Mouse (Mus musculus) embryonic facial prominence, embryonic 13.5 days (tissue): ENCODE data around the gene Lyz1. TPM values are rescaled to one million over a fixed set of nuclear protein-coding genes. Genes with fewer than 3 reads are reported as not detected.
A peak's percentile ranks its signal among the peaks of the same experiment; 100 is the strongest.

ENCODE experiments used
- ATAC-seq: fragments of 200-750 bp; cut with Nextera tagmentation; 2 replicates; pipeline ENCODE4 v1.8.0; 2017; ENCODE audit warnings: low read depth; ENCODE audit not compliant: insufficient number of reproducible peaks, insufficient read depth, low FRiP score, low TSS enrichment
- H3K27ac ChIP-seq: fragments of 300-500 bp; sonication (generic); 2 replicates; pipeline ENCODE4 v1.5.1; 2015; ENCODE audit warnings: moderate library complexity, mild to moderate bottlenecking, inconsistent platforms
- H3K27me3 ChIP-seq: fragments of 300-500 bp; sonication (generic); 2 replicates; pipeline ENCODE4 v1.6.1; 2015; ENCODE audit warnings: mild to moderate bottlenecking, inconsistent platforms
- H3K36me3 ChIP-seq: fragments of 300-500 bp; sonication (generic); 2 replicates; pipeline ENCODE4 v1.6.1; 2015; ENCODE audit warnings: mild to moderate bottlenecking, inconsistent platforms
- H3K4me1 ChIP-seq: fragments of 300-500 bp; sonication (generic); 2 replicates; pipeline ENCODE4 v1.6.1; 2015; ENCODE audit warnings: inconsistent platforms
- H3K4me2 ChIP-seq: fragments of 300-500 bp; sonication (generic); 2 replicates; pipeline ENCODE4 v1.6.1; 2015; ENCODE audit warnings: moderate library complexity, mild to moderate bottlenecking, inconsistent platforms
- H3K4me3 ChIP-seq: fragments of 300-500 bp; sonication (generic); 2 replicates; pipeline ENCODE4 v1.5.1; 2015; ENCODE audit warnings: mild to moderate bottlenecking, inconsistent platforms
- H3K9ac ChIP-seq: fragments of 300-500 bp; sonication (generic); 2 replicates; pipeline ENCODE4 v1.6.1; 2015; ENCODE audit warnings: mild to moderate bottlenecking, inconsistent platforms
- H3K9me3 ChIP-seq: fragments of 300-500 bp; sonication (generic); 2 replicates; pipeline ENCODE4 v1.6.1; 2016; ENCODE audit warnings: inconsistent platforms
- WGBS: fragments of 180-500 bp; shearing (Covaris S2); methylation state at CpG from one replicate; pipeline ENCODE4 v1.1.7; 2015; ENCODE audit warnings: mixed read lengths; 5-methylcytosine and 5-hydroxymethylcytosine counted together
- polyA plus RNA-seq: library from polyadenylated mRNA; unstranded; fragments of >200 nt; fragmentation: Nextera tagmentation; extraction: Ambion mirVana; gene quantifications from 2 replicates; pipeline ENCODE4 v1.2.1, GENCODE M21; 2015

Gene Lyz1
- 0.70 TPM in 1 of 2 replicates, not detected in the other for polyA plus RNA-seq

- H3K27me3 ChIP-seq: no peaks in the 10 kb centered on the region
- H3K9me3 ChIP-seq: no peaks in the 10 kb centered on the region
- H3K9ac ChIP-seq: no peak within 1 kb of the TSS
- 80% methylated on average over 5 of the region's 5 CpGs for WGBS
- no peaks in the 10 kb centered on the region for H3K4me1 ChIP-seq
- no peaks in the 10 kb centered on the region for H3K36me3 ChIP-seq
- no peak for ATAC-seq
- H3K27ac ChIP-seq: no peak within 1 kb of the TSS
- no peak within 1 kb of the TSS for H3K4me2 ChIP-seq
- no peak within 1 kb of the TSS for H3K4me3 ChIP-seq
Observed at GRCm38 (mm10) chr10:117292671-117293070, at the start of gene Lyz1. Lyz1 (minus strand) TSS chr10:117292868.

- no peak overlapping the region for H3K4me2 ChIP-seq
- H3K27me3 ChIP-seq: no peaks in the 10 kb centered on the region
- no peak overlapping the region for H3K9ac ChIP-seq
- ATAC-seq: no peak
- 0 out of 2 replicates have a peak, but pooled peaks cover 6% of the 10 kb centered on the region for H3K4me1 ChIP-seq
- peak overlapping the region; percentile 33; the same call in 1 of the 2 replicates for H3K27ac ChIP-seq
- no peaks in the 10 kb centered on the region for H3K9me3 ChIP-seq
- WGBS: 52% methylated on average over 2 of the region's 2 CpGs
- H3K4me3 ChIP-seq: no peak overlapping the region
- peaks cover 3% of the 10 kb centered on the region for H3K36me3 ChIP-seq
Observed at GRCm38 (mm10) chr10:117342406-117342805, 49.7 kb upstream of the Lyz1 start.

GRCm38 (mm10) chr10:117341029-117341428, 48.4 kb upstream of the Lyz1 start:
- no peak for ATAC-seq

DNA sequence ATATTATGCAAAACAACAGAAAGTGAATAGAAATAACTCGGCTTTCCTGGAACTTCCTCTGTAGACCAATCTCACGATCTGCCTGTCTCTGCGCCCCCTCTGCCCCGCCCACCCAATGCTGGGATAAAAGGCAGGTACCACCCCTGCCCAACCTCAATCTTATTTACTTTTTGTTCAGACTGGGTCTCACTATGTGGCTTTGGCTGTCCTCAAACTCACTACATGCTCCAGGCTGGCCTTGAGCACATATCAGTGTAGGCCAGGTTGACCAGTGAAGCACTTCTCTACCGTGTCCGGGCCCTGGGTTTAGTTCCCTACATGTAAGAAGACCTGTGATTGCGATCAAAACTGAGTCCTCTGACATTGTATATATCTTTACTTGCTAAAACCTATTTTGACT, 46.6 kb upstream of the Lyz1 start:
- H3K9me3 ChIP-seq: no peaks in the 10 kb centered on the region
- no peaks in the 10 kb centered on the region for H3K27me3 ChIP-seq
- 0 out of 2 replicates have a peak, but pooled peaks cover 9% of the 10 kb centered on the region for H3K4me1 ChIP-seq
- no peak overlapping the region for H3K9ac ChIP-seq
- H3K36me3 ChIP-seq: no peaks in the 10 kb centered on the region; the same call in 1 of the 2 replicates
- H3K27ac ChIP-seq: no peak overlapping the region
- no peak overlapping the region for H3K4me2 ChIP-seq
- no peak overlapping the region for H3K4me3 ChIP-seq
- 86% methylated on average over 7 of the region's 7 CpGs for WGBS
- no peak for ATAC-seq

More at GRCm38 (mm10) chr10:117341029-117341428, 48.4 kb upstream of the Lyz1 start:
- H3K4me2 ChIP-seq: no peak overlapping the region
- no peaks in the 10 kb centered on the region; the same call in 1 of the 2 replicates for H3K36me3 ChIP-seq
- no peaks in the 10 kb centered on the region for H3K9me3 ChIP-seq
- 83% methylated on average over 4 of the region's 4 CpGs for WGBS
- H3K27ac ChIP-seq: no peak overlapping the region
- H3K4me1 ChIP-seq: 0 out of 2 replicates have a peak, but pooled peaks cover 6% of the 10 kb centered on the region
- H3K27me3 ChIP-seq: no peaks in the 10 kb centered on the region
- no peak overlapping the region for H3K9ac ChIP-seq
- no peak overlapping the region for H3K4me3 ChIP-seq

DNA sequence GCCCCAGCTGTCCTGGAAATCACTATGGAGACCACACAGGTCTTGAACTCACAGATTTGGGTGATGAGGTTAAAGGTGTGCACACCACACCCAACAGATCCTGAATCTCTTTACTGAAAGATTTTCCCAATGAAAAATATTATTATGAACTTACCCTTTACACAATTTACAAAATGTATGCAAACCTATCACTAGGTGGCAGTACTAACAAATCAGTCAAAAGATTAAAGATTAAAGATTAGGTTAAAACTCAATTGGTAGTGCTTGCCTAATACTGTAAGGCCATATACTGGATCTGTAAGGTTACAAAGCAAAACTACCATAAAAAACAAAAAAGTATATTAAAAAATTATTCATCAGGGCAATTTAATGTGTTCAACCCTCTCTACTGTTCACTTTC, 45.3 kb upstream of the Lyz1 start:
- H3K4me2 ChIP-seq: no peak overlapping the region

DNA sequence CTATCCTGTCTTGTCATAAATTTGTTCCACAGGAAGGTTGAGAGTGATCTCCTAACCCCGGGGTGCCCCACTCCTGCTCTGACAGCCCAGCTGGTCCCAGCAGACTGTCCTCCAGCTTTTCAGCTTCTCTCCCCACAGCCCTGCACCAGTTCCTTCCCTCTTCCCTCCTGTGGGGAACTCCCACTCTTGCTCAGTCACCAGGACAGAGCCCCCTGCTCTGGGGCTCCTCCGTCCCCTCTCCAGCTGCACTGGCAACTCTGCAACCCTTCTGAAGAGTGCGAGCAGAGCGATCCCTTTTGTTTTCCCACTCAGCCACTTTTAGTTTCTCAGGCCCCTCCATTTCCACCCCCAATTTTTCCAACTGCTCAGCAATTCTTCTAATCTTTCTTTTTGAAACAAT, 43.0 kb upstream of the Lyz1 start:
- Histone ChIP-seq H3K4me1 (0 out of 2 replicates have a peak, but pooled peaks cover 3% of the 10 kb centered on the region), H3K4me2 (no peak overlapping the region), H3K36me3 (no peaks in the 10 kb centered on the region), H3K9ac (no peak overlapping the region), H3K9me3 (no peaks in the 10 kb centered on the region), H3K4me3 (no peak overlapping the region), H3K27ac (no peak overlapping the region; the same call in 1 of the 2 replicates), H3K27me3 (no peaks in the 10 kb centered on the region)
- peak; percentile 56; the same call in 1 of the 2 replicates for ATAC-seq
- WGBS: 42% methylated on average over 4 of the region's 4 CpGs

More for the DNA sequence above, 45.3 kb upstream of the Lyz1 start:
- Histone ChIP-seq H3K9ac (no peak overlapping the region), H3K4me1 (0 out of 2 replicates have a peak, but pooled peaks cover 8% of the 10 kb centered on the region), H3K36me3 (no peaks in the 10 kb centered on the region; the same call in 1 of the 2 replicates), H3K27ac (no peak overlapping the region), H3K27me3 (no peaks in the 10 kb centered on the region), H3K9me3 (no peaks in the 10 kb centered on the region), H3K4me3 (no peak overlapping the region)
- no peak for ATAC-seq

GRCm38 (mm10) chr10:117330521-117330920, 37.9 kb upstream of the Lyz1 start:
- no peak overlapping the region for H3K9ac ChIP-seq
- 77% methylated on average over 5 of the region's 5 CpGs for WGBS
- ATAC-seq: no peak
- H3K4me1 ChIP-seq: no peaks in the 10 kb centered on the region
- H3K4me2 ChIP-seq: no peak overlapping the region
- H3K9me3 ChIP-seq: no peaks in the 10 kb centered on the region
- H3K27ac ChIP-seq: no peak overlapping the region
- no peaks in the 10 kb centered on the region for H3K36me3 ChIP-seq
- no peak overlapping the region for H3K4me3 ChIP-seq
- no peaks in the 10 kb centered on the region for H3K27me3 ChIP-seq

DNA sequence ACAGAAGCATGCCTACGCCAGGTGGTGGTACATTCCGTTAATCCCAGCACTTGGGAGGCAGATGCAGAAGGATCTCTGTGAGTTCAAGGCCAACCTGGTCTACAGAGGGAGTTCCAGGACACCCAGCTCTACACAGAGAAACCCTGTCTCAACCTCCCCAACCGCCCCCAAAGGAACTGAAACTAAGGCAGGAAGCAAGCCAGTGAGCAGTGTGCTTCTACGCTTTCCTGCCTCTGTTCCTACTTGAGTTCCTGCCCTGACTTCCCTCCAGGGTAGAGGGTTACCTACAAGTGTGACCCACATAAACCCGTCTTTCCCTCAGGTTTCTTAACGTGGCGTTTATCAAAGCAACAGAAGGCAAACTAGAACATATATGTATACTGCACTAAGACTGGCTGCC, 31.1 kb upstream of the Lyz1 start:
- Histone ChIP-seq H3K4me1 (no peaks in the 10 kb centered on the region), H3K4me3 (no peak overlapping the region), H3K4me2 (no peak overlapping the region), H3K27me3 (no peaks in the 10 kb centered on the region), H3K36me3 (no peaks in the 10 kb centered on the region), H3K9me3 (no peaks in the 10 kb centered on the region), H3K9ac (no peak overlapping the region), H3K27ac (no peak overlapping the region)
- WGBS: 88% methylated on average over 7 of the region's 7 CpGs
- ATAC-seq: no peak

- no peak for ATAC-seq
- Histone ChIP-seq H3K4me1 (no peaks in the 10 kb centered on the region), H3K27ac (no peak overlapping the region), H3K27me3 (no peaks in the 10 kb centered on the region), H3K4me2 (no peak overlapping the region), H3K4me3 (no peak overlapping the region), H3K36me3 (no peaks in the 10 kb centered on the region), H3K9me3 (no peaks in the 10 kb centered on the region), H3K9ac (no peak overlapping the region)
- 89% methylated on average over 5 of the region's 5 CpGs for WGBS
Observed at GRCm38 (mm10) chr10:117322630-117323029, 30.0 kb upstream of the Lyz1 start.

DNA sequence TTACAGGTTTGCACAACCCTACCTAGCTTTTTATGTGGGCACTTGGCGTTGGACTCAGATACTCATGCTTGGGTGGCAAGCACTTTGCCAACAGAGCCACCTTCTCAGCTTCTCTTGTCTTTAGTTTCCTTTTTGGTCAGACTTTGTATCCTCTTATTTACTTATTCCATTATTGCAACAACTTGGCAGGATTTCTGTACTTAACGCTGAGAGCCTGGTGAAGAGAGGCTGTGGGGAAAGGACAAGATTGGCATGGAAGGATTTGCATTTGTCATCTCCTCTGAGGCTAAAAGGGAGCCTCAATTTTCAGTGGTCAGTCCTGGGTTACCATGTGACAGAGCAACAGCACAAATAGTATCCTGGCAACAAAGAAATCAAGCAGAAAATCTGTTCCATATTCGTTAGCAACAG, 27.9 kb upstream of the Lyz1 start:
- H3K9me3 ChIP-seq: no peaks in the 10 kb centered on the region
- WGBS: 84% methylated on average over 3 of the region's 3 CpGs
- no peak overlapping the region for H3K4me3 ChIP-seq
- ATAC-seq: no peak
- H3K27ac ChIP-seq: no peak overlapping the region
- H3K9ac ChIP-seq: no peak overlapping the region
- no peaks in the 10 kb centered on the region for H3K4me1 ChIP-seq
- H3K4me2 ChIP-seq: no peak overlapping the region
- H3K27me3 ChIP-seq: no peaks in the 10 kb centered on the region
- no peaks in the 10 kb centered on the region for H3K36me3 ChIP-seq

- 89% methylated on average over 11 of the region's 11 CpGs for WGBS
Observed at GRCm38 (mm10) chr10:117316391-117316790, 23.7 kb upstream of the Lyz1 start.

DNA sequence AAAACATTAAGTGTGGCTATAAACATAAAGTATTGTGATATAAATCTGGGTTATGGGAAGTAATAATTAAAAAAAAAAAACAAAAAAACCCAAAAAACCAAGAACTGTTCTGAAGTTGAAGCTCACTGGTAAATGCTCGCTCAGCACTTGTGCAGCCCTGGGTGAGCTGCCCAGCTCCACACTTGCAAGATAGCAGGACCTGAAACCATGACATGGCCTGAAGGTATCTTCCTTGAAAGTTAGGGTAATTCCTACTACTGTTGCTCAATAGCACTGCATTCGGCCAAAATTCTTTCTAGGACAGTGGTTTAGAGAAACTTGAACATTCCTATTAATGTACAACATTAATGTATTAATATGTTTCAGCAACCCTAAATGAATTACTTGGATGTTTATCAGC, 20.5 kb upstream of the Lyz1 start:
- no peaks in the 10 kb centered on the region for H3K27me3 ChIP-seq
- no peak overlapping the region for H3K4me3 ChIP-seq
- H3K36me3 ChIP-seq: no peaks in the 10 kb centered on the region
- no peak overlapping the region for H3K4me2 ChIP-seq
- no peaks in the 10 kb centered on the region for H3K9me3 ChIP-seq
- no peak for ATAC-seq
- H3K27ac ChIP-seq: no peak overlapping the region
- WGBS: 88% methylated on average over 2 of the region's 2 CpGs
- H3K9ac ChIP-seq: no peak overlapping the region
- no peaks in the 10 kb centered on the region for H3K4me1 ChIP-seq

More at GRCm38 (mm10) chr10:117316391-117316790, 23.7 kb upstream of the Lyz1 start:
- Histone ChIP-seq H3K9me3 (no peaks in the 10 kb centered on the region), H3K4me1 (no peaks in the 10 kb centered on the region), H3K27ac (no peak overlapping the region), H3K4me3 (no peak overlapping the region), H3K9ac (no peak overlapping the region), H3K4me2 (no peak overlapping the region), H3K36me3 (no peaks in the 10 kb centered on the region), H3K27me3 (no peaks in the 10 kb centered on the region)
- ATAC-seq: no peak
